Mouse (Mus musculus): ENCODE measurements around the gene Morn3. TPM values are rescaled to one million over a fixed set of nuclear protein-coding genes. Genes with fewer than 3 reads are reported as not detected.
A peak's percentile ranks its signal among the peaks of the same experiment; 100 is the strongest.

Gene Morn3
- polyA plus RNA-seq, 1 experiment from 2014 or later: 0.35 TPM

- peaks cover 35% of the 10 kb centered on the region for H3K4me1 ChIP-seq
- no peak overlapping the region for H3K4me2 ChIP-seq (replicated peaks)
- no peaks in the 10 kb centered on the region for H3K9me3 ChIP-seq (replicated peaks)
- no peak overlapping the region for H3K27ac ChIP-seq
- no peak overlapping the region for H3K4me3 ChIP-seq
- WGBS: 83% methylated on average over 4 of the region's 4 CpGs
- H3K27me3 ChIP-seq: no peaks in the 10 kb centered on the region
- no peak for ATAC-seq (ENCODE audit: low FRiP score)
- no peaks in the 10 kb centered on the region for H3K36me3 ChIP-seq
- no peak overlapping the region for H3K9ac ChIP-seq
Measured at GRCm38 (mm10) chr5:123017504-123017903, 29.3 kb downstream of the Morn3 start.

GRCm38 (mm10) chr5:123015915-123016314 is 30.9 kb downstream of the Morn3 start:
- 25% methylated on average over 8 of the region's 8 CpGs for WGBS
- Histone ChIP-seq H3K4me1 (peaks cover 35% of the 10 kb centered on the region), H3K36me3 (no peaks in the 10 kb centered on the region), H3K27me3 (no peaks in the 10 kb centered on the region), H3K4me2 (replicated peaks) (peak overlapping the region; percentile 83), H3K27ac (peak overlapping the region; percentile 93; the same call in 1 of the 2 replicates), H3K9me3 (replicated peaks) (no peaks in the 10 kb centered on the region), H3K9ac (peak overlapping the region; percentile 79), H3K4me3 (peak overlapping the region; percentile 76)
- no peak for ATAC-seq (ENCODE audit: low FRiP score)

- H3K9me3 ChIP-seq (replicated peaks): no peaks in the 10 kb centered on the region
- H3K4me1 ChIP-seq: peaks cover 34% of the 10 kb centered on the region
- H3K36me3 ChIP-seq: no peaks in the 10 kb centered on the region
- H3K27ac ChIP-seq: peak within 1 kb of the TSS; percentile 93
- peak within 1 kb of the TSS; percentile 76 for H3K4me3 ChIP-seq
- ATAC-seq (ENCODE audit: low FRiP score): peak; percentile 92
- H3K9ac ChIP-seq: peak within 1 kb of the TSS; percentile 79
- H3K4me2 ChIP-seq (replicated peaks): peak within 1 kb of the TSS; percentile 83
- WGBS: under 1% methylated on average over 92 of the region's 106 CpGs
- H3K27me3 ChIP-seq: no peaks in the 10 kb centered on the region
Measured at GRCm38 (mm10) chr5:123014753-123015701, 31.8 kb downstream of the Morn3 start, which contains the start of gene Orai1. Gene Orai1 (plus strand): TSS chr5:123015074.

- 61% methylated on average over 9 of the region's 9 CpGs for WGBS
- Histone ChIP-seq H3K4me3 (no peak overlapping the region), H3K27me3 (no peaks in the 10 kb centered on the region), H3K36me3 (no peaks in the 10 kb centered on the region), H3K4me1 (peaks cover 21% of the 10 kb centered on the region), H3K9ac (no peak overlapping the region), H3K9me3 (replicated peaks) (no peaks in the 10 kb centered on the region), H3K27ac (no peak overlapping the region), H3K4me2 (replicated peaks) (no peak overlapping the region)
- no peak for ATAC-seq (ENCODE audit: low FRiP score)
Measured at GRCm38 (mm10) chr5:123013599-123014315, 33.1 kb downstream of the Morn3 start.

DNA sequence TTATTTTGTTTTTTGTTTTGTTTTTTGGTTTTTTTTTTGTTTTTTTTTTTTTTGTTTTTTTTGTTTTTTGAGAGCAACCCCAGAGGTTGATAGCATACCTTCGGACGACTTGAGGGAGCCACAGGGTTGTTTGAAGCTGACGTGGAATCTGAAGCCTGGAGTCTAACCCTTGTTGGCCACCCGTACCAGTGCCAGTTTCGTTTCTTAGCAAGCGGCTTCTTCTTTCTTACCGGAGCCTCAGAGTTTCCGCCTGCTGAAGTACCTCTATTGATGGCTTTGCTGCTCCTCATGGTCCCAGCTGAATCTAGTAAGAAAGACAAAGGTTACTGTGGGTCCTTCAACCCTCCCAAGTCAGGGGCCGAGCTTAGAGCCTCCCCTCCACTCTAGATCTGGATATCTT is 35.1 kb downstream of the Morn3 start:
- ATAC-seq (ENCODE audit: low FRiP score): no peak
- H3K4me1 ChIP-seq: peaks cover 15% of the 10 kb centered on the region
- no peak overlapping the region for H3K4me2 ChIP-seq (replicated peaks)
- no peaks in the 10 kb centered on the region for H3K36me3 ChIP-seq
- WGBS: 90% methylated on average over 9 of the region's 9 CpGs
- H3K27ac ChIP-seq: no peak overlapping the region
- H3K27me3 ChIP-seq: no peaks in the 10 kb centered on the region
- H3K4me3 ChIP-seq: no peak overlapping the region
- no peaks in the 10 kb centered on the region for H3K9me3 ChIP-seq (replicated peaks)
- H3K9ac ChIP-seq: no peak overlapping the region

DNA sequence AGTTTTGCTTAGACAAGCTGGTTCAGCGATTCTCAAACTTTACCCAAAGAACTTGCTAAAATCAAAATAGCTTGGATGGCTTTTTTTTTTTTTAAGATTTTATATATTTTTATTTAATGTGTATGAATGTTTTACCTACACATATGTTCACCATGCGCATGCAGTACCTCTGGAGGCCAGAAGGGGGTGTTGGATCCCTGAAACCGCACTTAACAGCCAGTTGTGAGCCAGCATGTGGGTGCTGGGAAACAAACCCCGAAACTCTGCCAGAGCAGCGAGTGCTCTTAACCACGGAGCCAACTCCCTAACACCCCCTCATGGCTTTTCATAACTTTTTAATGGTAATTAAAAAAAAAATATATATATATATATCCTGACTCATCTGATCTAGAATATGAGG is 36.0 kb downstream of the Morn3 start:
- ATAC-seq (ENCODE audit: low FRiP score): no peak
- Histone ChIP-seq H3K27ac (no peak overlapping the region), H3K4me3 (no peak overlapping the region), H3K4me1 (peaks cover 13% of the 10 kb centered on the region), H3K4me2 (replicated peaks) (no peak overlapping the region), H3K27me3 (no peaks in the 10 kb centered on the region), H3K9me3 (replicated peaks) (no peaks in the 10 kb centered on the region), H3K9ac (no peak overlapping the region), H3K36me3 (no peaks in the 10 kb centered on the region)
- WGBS: 93% methylated on average over 6 of the region's 6 CpGs

GRCm38 (mm10) chr5:123009873-123010272 is 36.9 kb downstream of the Morn3 start:
- no peak for ATAC-seq (ENCODE audit: low FRiP score)
- Histone ChIP-seq H3K4me2 (replicated peaks) (no peak overlapping the region), H3K36me3 (no peaks in the 10 kb centered on the region), H3K4me1 (peaks cover 9% of the 10 kb centered on the region; the same call in 1 of the 2 replicates), H3K27ac (no peak overlapping the region), H3K4me3 (no peak overlapping the region), H3K27me3 (no peaks in the 10 kb centered on the region), H3K9ac (no peak overlapping the region), H3K9me3 (replicated peaks) (no peaks in the 10 kb centered on the region)
- 80% methylated on average over 11 of the region's 11 CpGs for WGBS

DNA sequence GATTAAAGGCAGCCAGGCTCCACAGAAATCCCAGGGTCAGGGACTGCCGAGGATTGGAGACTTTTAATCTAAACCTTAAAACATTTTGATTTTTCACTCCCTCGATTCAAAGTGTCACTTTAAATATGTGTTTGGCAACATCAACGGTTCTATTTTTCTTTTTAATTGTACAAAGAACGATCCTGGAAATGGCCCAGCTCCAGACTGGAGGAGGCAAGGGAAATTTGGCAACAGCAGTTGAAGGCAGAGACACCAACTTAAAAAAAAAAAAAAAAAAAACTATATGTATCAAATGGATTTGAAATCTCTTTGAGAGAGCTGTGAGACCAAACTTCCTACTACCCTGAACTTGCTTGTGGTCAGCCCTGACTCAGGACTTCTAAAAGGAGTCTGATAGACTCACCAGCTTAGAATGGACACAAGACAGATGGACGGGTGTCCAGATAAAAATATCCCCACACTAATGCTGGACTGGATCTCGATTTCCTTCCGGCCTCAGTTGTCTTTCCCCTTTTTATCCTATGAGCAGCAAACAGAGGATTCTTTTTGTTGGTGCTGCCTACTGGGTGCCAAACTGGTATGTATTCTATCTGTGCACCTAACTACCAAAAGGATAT is 37.8 kb downstream of the Morn3 start:
- no peak overlapping the region for H3K9ac ChIP-seq
- no peak overlapping the region for H3K4me2 ChIP-seq (replicated peaks)
- 86% methylated on average over 7 of the region's 7 CpGs for WGBS
- H3K4me1 ChIP-seq: peaks cover 5% of the 10 kb centered on the region; the same call in 1 of the 2 replicates
- H3K27me3 ChIP-seq: no peaks in the 10 kb centered on the region
- H3K27ac ChIP-seq: no peak overlapping the region
- no peaks in the 10 kb centered on the region for H3K9me3 ChIP-seq (replicated peaks)
- H3K36me3 ChIP-seq: no peaks in the 10 kb centered on the region
- no peak for ATAC-seq (ENCODE audit: low FRiP score)
- no peak overlapping the region for H3K4me3 ChIP-seq

DNA sequence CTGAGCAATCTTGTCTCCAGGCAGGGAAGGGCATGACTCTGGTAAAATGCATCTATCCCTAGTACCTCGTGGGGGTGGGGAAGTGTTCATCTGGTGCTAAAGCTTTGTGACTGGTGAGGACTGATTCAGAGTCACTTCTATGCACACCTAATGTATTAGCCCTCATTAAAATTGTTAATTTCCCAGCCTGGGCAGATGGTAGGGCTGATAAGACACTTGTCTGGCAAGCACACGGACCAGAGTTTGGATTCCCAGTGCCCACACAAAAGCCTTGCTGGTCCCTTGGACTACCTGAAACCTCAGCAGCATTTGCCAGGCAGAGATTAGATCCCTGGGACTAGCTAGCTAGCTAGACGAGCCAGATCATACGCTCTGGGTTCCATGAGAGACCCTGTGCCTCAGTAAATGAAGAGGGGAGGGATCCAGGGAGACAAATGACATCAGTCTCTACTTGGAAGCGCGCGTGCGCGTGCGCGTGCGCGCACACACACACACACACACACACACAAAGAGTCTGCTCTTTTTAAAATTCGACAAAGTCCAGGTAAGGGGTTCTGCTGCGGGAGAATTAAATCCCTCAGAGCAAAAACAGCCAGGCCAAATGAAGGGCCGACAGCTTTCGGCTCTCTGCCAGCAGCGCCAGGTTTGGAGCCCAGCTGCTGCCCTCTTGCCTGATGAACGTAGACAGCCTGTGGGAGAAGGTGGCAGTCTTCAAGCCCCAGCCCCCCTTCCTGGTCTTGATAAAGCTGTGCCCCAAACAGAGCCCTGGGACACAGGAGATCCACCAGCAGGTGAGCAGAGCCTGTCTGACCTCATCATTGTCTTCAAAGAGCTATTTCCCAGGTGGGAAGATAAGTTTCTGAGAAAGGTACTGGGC is 40.9 kb downstream of the Morn3 start:
- no peaks in the 10 kb centered on the region for H3K9me3 ChIP-seq (replicated peaks)
- no peaks in the 10 kb centered on the region for H3K36me3 ChIP-seq
- H3K27ac ChIP-seq: peak overlapping the region; percentile 62
- H3K4me3 ChIP-seq: no peak overlapping the region
- ATAC-seq (ENCODE audit: low FRiP score): peak; percentile 29; the same call in 1 of the 2 replicates
- peak overlapping the region; percentile 11; the same call in 1 of the 2 replicates for H3K4me2 ChIP-seq (replicated peaks)
- peaks cover 5% of the 10 kb centered on the region; the same call in 1 of the 2 replicates for H3K4me1 ChIP-seq
- no peaks in the 10 kb centered on the region for H3K27me3 ChIP-seq
- no peak overlapping the region for H3K9ac ChIP-seq
- 58% methylated on average over 19 of the region's 19 CpGs for WGBS

GRCm38 (mm10) chr5:123000901-123001300 is 45.9 kb downstream of the Morn3 start:
- no peak for ATAC-seq (ENCODE audit: low FRiP score)
- peaks cover 1% of the 10 kb centered on the region; the same call in 1 of the 2 replicates for H3K4me1 ChIP-seq
- H3K9ac ChIP-seq: no peak overlapping the region
- no peaks in the 10 kb centered on the region for H3K36me3 ChIP-seq
- no peaks in the 10 kb centered on the region for H3K9me3 ChIP-seq (replicated peaks)
- no peak overlapping the region for H3K27ac ChIP-seq
- no peak overlapping the region for H3K4me2 ChIP-seq (replicated peaks)
- H3K27me3 ChIP-seq: no peaks in the 10 kb centered on the region
- no peak overlapping the region for H3K4me3 ChIP-seq
- WGBS: 71% methylated on average over 1 of the region's 1 CpGs
